Mouse (Mus musculus) lung, adult 2 months (tissue): Measurements from ENCODE around the gene Myl6.

ENCODE experiments used
- CTCF ChIP-seq: fragments of 200-500 bp; IDR thresholded peaks from 2 replicates; pipeline ENCODE4 v1.5.1; 2011; ENCODE audit warnings: mild to moderate bottlenecking, low read length, control low read depth; ENCODE audit not compliant: insufficient read depth
- POLR2A ChIP-seq: fragments of 200-500 bp; IDR thresholded peaks from 2 replicates; pipeline ENCODE4 v1.6.1; 2011; ENCODE audit warnings: low read depth, mild to moderate bottlenecking, control low read depth, low read length, borderline replicate concordance; ENCODE audit errors: extremely low read depth

- TF ChIP-seq POLR2A (no peak), CTCF (no peak)
Observed at GRCm38 (mm10) chr10:128509831-128510230, 15.9 kb upstream of the Myl6 start.
